Mouse (Mus musculus) thymus, postnatal 10 days (tissue): ENCODE measurements around the gene Twsg1.

Experiments
- DNase-seq, 2 experiments: peaks; one replicate each; pipeline ENCODE4 v3.0.0; 2021; ENCODE audit warnings: low spot score in 2 of 2

Twsg1 gene

GRCm38 (mm10) chr17:65931525-65931924 lies 19.5 kb downstream of the Twsg1 start:
- DNase-seq: no peak

- DNase-seq: no peak
Measured at GRCm38 (mm10) chr17:65930960-65931359, 20.1 kb downstream of the Twsg1 start.

- DNase-seq: no peak
Measured at GRCm38 (mm10) chr17:65930158-65930826, 20.7 kb downstream of the Twsg1 start.

GRCm38 (mm10) chr17:65929319-65929978 lies 21.6 kb downstream of the Twsg1 start:
- DNase-seq: no peak

GRCm38 (mm10) chr17:65927077-65927476 lies 23.9 kb downstream of the Twsg1 start:
- DNase-seq: no peak

GRCm38 (mm10) chr17:65924218-65924617 lies 26.8 kb downstream of the Twsg1 start:
- DNase-seq: no peak

GRCm38 (mm10) chr17:65921975-65922374 lies 29.1 kb downstream of the Twsg1 start:
- no peak for DNase-seq

GRCm38 (mm10) chr17:65919235-65919634 lies 31.8 kb downstream of the Twsg1 start:
- DNase-seq: no peak

GRCm38 (mm10) chr17:65916135-65916668 lies 34.8 kb downstream of the Twsg1 start:
- DNase-seq: no peak

- no peak for DNase-seq
Measured at GRCm38 (mm10) chr17:65914083-65914482, 36.9 kb downstream of the Twsg1 start.

GRCm38 (mm10) chr17:65912202-65912601 lies 38.8 kb downstream of the Twsg1 start:
- no peak for DNase-seq

GRCm38 (mm10) chr17:65911285-65912069 lies 39.5 kb downstream of the Twsg1 start:
- DNase-seq: no peak

- no peak for DNase-seq
Measured at GRCm38 (mm10) chr17:65908270-65908669, 42.8 kb downstream of the Twsg1 start.

GRCm38 (mm10) chr17:65906895-65907401 lies 44.1 kb downstream of the Twsg1 start:
- peak; percentile 46 to 50 for DNase-seq

GRCm38 (mm10) chr17:65906313-65906894 lies 44.6 kb downstream of the Twsg1 start:
- DNase-seq: peak in 1 of 2 experiments; percentile 15

GRCm38 (mm10) chr17:65905241-65905640 lies 45.8 kb downstream of the Twsg1 start:
- DNase-seq: no peak

- DNase-seq: no peak
Measured at GRCm38 (mm10) chr17:65903826-65904225, 47.2 kb downstream of the Twsg1 start.

GRCm38 (mm10) chr17:65903011-65903410 lies 48.0 kb downstream of the Twsg1 start:
- DNase-seq: no peak

- DNase-seq: no peak
Measured at GRCm38 (mm10) chr17:65902281-65902680, 48.7 kb downstream of the Twsg1 start.

- DNase-seq: no peak
Measured at GRCm38 (mm10) chr17:65896016-65896415, 55.0 kb downstream of the Twsg1 start.

GRCm38 (mm10) chr17:65889476-65889875 lies 61.5 kb downstream of the Twsg1 start:
- no peak for DNase-seq

- DNase-seq: no peak
Measured at GRCm38 (mm10) chr17:65886571-65886970, 64.5 kb downstream of the Twsg1 start.
